Mouse (Mus musculus): ENCODE results near the gene Mex3a. TPM values are rescaled to one million over a fixed set of nuclear protein-coding genes. Genes with fewer than 3 reads are reported as not detected.

Gene Mex3a
- polyA plus RNA-seq, 1 experiment from 2014 or later: 1.2 TPM

DNA sequence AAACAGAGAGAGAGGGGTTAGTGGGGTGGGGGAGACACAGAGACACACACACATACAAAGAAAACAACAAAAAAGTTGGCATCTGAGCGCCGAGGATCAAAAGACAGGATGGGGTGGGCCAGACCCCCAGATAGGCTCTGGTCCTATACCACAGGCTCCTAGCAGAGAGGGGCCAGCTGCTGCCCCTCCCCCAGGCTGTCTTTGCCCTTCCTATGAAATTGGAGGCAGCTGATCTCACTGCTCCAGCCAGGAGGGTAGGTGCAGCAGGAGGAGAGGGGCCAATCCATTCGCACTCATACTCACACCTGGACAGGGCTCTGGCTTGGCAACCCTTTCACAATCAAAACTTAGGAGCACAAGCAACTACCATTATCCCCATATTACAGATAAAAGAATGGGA lies 22.9 kb upstream of the Mex3a start:
- Histone ChIP-seq H3K27me3 (no peaks in the 10 kb centered on the region), H3K4me2 (peak overlapping the region; percentile 68), H3K36me3 (no peaks in the 10 kb centered on the region), H3K4me3 (replicated peaks) (peak overlapping the region; percentile 50), H3K9me3 (replicated peaks) (no peaks in the 10 kb centered on the region), H3K27ac (peak overlapping the region; percentile 79), H3K9ac (peak overlapping the region; percentile 61), H3K4me1 (replicated peaks) (peaks cover 65% of the 10 kb centered on the region)
- WGBS (ENCODE audit: insufficient replicate concordance): 56% methylated on average over 3 of the region's 3 CpGs
- no peak for DNase-seq
- ATAC-seq (ENCODE audit: low read depth): 0 out of 2 replicates have a peak, but pooled peaks have one; percentile 1

DNA sequence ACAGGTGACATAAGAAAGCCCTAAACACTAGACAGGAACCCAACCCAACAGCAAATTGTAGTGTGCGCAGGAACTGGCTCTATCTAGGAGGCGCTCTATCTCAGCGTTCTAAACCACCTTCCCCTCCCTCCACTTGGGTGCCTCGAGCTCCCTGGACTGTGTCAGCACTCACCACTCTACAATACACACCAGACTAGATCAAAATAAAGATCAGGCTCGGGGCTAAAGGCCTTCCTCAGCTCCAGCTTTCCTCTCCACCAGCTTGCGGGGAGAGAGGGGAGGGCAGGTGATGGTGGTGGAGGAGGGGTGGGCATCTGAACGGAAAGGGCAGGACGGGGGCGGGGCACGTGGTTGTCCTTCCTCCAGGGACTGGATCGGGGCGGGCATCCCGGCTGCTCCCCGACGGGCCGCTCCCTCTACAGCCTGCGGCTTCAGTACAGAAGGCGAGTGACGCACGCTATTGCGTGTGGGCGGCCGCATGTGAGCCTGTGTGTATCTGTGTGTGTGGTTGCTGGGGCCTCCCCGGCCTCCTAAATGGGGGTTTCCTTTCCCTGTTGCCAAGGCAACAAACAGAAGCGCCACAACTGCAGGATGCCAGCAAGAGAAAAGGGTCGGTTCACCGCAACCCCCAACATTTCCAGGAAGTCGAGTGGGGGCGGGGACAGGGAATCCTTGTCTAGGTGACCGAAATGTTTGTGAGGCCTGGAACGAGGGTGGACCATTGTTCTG lies 22.3 kb upstream of the Mex3a start, which contains the start of gene Lmna:
Gene Lmna (minus strand): TSS at position 265 of the 729 bp plus-strand sequence.
- Histone ChIP-seq H3K9me3 (replicated peaks) (no peaks in the 10 kb centered on the region), H3K27ac (peak within 1 kb of the TSS; percentile 79), H3K4me3 (replicated peaks) (peak within 1 kb of the TSS; percentile 50), H3K27me3 (no peaks in the 10 kb centered on the region), H3K4me2 (peak within 1 kb of the TSS; percentile 68), H3K4me1 (replicated peaks) (peaks cover 70% of the 10 kb centered on the region), H3K9ac (peak within 1 kb of the TSS; percentile 61), H3K36me3 (no peaks in the 10 kb centered on the region)
- WGBS (ENCODE audit: insufficient replicate concordance): 1% methylated on average over 31 of the region's 31 CpGs
- peak; percentile 84 for DNase-seq
- peak; percentile 91 for ATAC-seq (ENCODE audit: low read depth)

DNA sequence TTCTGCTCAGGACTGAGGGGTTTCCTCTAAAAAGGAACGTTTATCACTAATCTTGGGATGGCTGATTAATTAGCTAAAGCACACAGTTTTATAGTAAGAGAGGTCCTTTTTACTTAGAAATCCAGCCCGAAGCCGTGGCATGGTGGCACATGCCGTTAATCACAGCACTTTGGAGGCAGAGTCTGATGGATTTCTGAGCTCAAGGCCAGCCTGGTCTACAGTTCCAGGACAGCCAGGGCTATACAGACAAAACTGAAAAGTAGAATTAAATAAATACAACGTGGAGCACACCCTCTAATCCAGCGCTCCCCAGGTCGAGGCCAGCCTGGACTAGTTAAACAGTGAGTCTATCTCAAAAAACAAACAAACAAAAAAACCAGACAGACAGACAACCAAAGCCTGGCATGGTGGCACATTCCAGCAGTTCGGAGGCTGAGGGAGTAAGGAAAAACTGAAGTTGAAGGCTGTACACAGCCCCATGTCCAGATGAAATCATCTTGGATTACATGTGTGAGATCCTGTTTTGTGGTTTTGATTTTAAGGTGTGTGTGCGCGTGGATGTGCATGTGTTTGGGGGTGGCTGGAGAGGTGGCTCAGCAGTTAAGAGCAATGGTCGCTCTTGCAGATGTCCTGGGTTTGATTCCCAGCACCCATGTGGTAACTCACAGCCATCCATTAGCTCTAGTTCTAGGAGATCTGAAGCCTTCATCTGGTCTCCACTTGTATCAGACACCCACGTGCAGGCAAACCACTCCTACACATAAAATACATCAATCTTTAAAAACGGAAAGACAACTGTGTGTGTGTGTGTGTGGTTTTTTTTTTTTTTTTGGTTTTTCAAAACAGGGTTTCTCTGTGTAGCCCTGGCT lies 21.5 kb upstream of the Mex3a start:
- Histone ChIP-seq H3K36me3 (no peaks in the 10 kb centered on the region), H3K27me3 (no peaks in the 10 kb centered on the region), H3K4me2 (peak overlapping the region; percentile 68), H3K9ac (peak overlapping the region; percentile 61), H3K9me3 (replicated peaks) (no peaks in the 10 kb centered on the region), H3K4me3 (replicated peaks) (peak overlapping the region; percentile 50), H3K4me1 (replicated peaks) (peaks cover 70% of the 10 kb centered on the region), H3K27ac (peak overlapping the region; percentile 79)
- DNase-seq (no peak), ATAC-seq (ENCODE audit: low read depth) (no peak)
- WGBS (ENCODE audit: insufficient replicate concordance): 43% methylated on average over 13 of the region's 13 CpGs

DNA sequence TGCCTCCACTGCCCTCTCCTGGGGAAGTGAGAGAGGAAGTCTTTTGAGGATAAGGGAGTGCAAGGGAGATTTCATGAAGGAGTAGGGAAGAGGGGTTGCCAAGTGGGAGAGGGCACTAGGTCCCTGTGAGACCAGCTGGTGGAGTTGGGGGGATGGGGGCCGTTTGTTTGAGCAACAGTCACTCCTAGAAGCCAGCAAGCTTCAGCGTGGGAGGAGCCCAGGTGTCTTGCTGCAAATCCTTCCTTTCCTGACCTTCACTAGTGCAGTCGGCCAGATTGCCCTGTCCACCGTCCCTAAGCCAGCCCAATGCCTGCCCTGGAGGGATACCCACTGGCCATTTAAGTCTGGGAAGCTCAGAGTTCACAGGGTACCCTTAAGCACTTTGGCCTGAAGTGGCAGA lies 20.6 kb upstream of the Mex3a start:
- peaks cover 70% of the 10 kb centered on the region for H3K4me1 ChIP-seq (replicated peaks)
- H3K9me3 ChIP-seq (replicated peaks): no peaks in the 10 kb centered on the region
- WGBS (ENCODE audit: insufficient replicate concordance): 39% methylated on average over 4 of the region's 4 CpGs
- ATAC-seq (ENCODE audit: low read depth) (no peak), DNase-seq (no peak)
- H3K27ac ChIP-seq: no peak overlapping the region
- H3K36me3 ChIP-seq: no peaks in the 10 kb centered on the region
- no peak overlapping the region; the same call in 1 of the 2 replicates for H3K9ac ChIP-seq
- no peak overlapping the region for H3K4me2 ChIP-seq
- no peak overlapping the region for H3K4me3 ChIP-seq (replicated peaks)
- 0 out of 2 replicates have a peak, but pooled peaks cover 5% of the 10 kb centered on the region for H3K27me3 ChIP-seq

DNA sequence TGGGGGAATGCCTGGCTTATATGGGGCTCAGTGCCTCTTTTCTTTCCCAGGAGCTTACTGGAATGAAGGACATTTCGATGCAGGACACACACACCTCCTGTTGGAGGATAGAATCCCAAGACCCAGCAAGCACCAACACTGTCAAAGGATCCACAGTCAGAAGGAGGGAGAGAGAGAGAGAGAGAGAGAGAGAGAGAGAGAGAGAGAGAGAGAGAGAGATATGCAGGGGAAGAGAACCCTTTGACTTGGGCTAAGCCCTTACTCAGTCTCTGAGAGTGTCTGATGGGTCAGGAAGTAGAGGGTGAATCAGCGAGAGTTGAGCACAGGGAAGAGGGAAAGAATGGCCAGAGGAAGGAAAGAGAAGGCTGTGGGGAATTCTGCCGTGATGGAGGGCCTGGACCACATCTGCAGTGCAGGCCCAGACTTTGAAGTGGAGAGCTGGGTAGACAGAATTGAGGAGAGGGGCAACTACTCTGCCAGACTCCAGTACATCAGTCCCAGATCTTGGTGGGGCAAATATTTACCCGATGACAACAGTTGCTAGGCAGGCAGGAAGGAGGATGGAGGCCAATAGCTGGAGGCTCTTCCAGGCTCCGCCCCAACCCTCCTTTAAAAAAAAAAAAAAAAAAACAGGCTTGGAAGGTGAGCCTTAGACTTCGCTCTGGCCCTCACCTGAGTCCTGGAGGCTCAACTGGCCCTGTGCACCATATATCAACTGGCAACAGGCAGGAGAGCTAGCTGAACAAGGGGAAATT lies 19.9 kb upstream of the Mex3a start:
- DNase-seq (no peak), ATAC-seq (ENCODE audit: low read depth) (no peak)
- Histone ChIP-seq H3K9ac (no peak overlapping the region), H3K36me3 (no peaks in the 10 kb centered on the region), H3K9me3 (replicated peaks) (no peaks in the 10 kb centered on the region), H3K27ac (no peak overlapping the region), H3K4me1 (replicated peaks) (peaks cover 70% of the 10 kb centered on the region), H3K4me2 (no peak overlapping the region), H3K27me3 (0 out of 2 replicates have a peak, but pooled peaks cover 7% of the 10 kb centered on the region), H3K4me3 (replicated peaks) (no peak overlapping the region)
- 39% methylated on average over 6 of the region's 6 CpGs for WGBS (ENCODE audit: insufficient replicate concordance)

DNA sequence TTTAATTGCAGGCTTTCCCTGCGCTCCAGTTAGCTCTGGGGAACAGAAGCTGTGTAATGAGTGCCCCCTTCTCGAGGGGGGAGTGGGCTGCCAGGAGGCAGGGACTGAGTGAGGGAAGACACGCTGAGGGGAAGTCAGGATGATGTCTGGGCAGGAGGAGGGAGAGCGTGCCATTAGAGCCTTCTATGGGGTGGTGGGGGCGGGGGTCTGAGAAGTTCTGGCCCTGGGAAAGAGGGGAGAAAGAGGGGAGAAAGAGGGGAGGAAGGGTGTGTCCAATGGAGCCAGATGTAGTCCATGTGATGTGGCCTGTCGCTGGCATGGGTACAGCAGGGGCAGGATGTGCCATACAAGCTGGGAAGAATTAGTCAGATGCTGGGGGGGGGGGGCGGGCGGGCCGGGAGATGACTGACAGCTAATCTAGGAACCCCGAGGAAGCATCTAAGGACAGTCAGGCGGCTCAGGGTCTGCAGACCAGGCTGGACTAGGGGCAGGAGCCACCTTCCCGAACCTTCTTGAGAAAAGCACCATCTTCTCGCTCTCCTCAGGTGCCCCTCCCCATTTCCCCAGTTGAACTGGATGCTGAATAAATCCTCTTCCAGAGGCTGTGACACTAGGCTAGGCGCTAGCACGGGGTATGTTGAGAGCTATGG lies 19.2 kb upstream of the Mex3a start:
- 29% methylated on average over 15 of the region's 15 CpGs for WGBS (ENCODE audit: insufficient replicate concordance)
- Histone ChIP-seq H3K27ac (no peak overlapping the region), H3K9ac (no peak overlapping the region), H3K4me2 (no peak overlapping the region), H3K9me3 (replicated peaks) (no peaks in the 10 kb centered on the region), H3K4me1 (replicated peaks) (peaks cover 66% of the 10 kb centered on the region), H3K4me3 (replicated peaks) (no peak overlapping the region), H3K36me3 (no peaks in the 10 kb centered on the region), H3K27me3 (0 out of 2 replicates have a peak, but pooled peaks cover 7% of the 10 kb centered on the region)
- DNase-seq (no peak), ATAC-seq (ENCODE audit: low read depth) (no peak)

DNA sequence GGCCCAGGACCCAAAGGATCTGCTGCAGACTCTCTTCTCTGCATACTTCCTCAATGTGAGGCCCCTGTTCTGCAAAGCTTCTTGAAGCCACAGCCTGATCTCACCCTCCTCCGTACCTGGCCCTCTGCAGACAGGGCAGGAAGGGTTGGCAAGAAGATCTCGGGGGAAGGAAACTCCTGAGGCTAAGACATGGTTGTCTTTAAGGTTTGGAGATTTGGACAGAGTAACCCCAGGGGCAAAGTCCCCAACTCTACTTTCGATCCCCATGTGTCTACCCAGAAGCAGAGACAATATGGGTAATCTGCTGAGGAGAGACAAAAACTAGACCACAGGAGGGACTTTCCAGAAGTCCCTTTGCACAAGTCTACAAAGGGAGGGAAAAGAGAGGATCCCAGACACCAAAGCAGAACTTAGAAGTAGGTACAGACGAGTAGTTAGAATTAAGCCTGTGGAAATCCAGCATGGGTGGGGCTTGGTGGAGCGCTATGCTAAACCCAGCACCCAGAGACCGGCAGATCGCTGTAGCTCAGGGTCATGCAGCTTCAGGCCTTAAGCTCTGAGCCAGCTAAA lies 18.6 kb upstream of the Mex3a start:
- Histone ChIP-seq H3K4me2 (no peak overlapping the region), H3K27me3 (0 out of 2 replicates have a peak, but pooled peaks cover 7% of the 10 kb centered on the region), H3K27ac (no peak overlapping the region), H3K36me3 (no peaks in the 10 kb centered on the region), H3K4me3 (replicated peaks) (no peak overlapping the region), H3K9me3 (replicated peaks) (no peaks in the 10 kb centered on the region), H3K9ac (no peak overlapping the region), H3K4me1 (replicated peaks) (peaks cover 60% of the 10 kb centered on the region)
- DNase-seq: no peak
- ATAC-seq (ENCODE audit: low read depth): no peak
- WGBS (ENCODE audit: insufficient replicate concordance): 38% methylated on average over 7 of the region's 7 CpGs

DNA sequence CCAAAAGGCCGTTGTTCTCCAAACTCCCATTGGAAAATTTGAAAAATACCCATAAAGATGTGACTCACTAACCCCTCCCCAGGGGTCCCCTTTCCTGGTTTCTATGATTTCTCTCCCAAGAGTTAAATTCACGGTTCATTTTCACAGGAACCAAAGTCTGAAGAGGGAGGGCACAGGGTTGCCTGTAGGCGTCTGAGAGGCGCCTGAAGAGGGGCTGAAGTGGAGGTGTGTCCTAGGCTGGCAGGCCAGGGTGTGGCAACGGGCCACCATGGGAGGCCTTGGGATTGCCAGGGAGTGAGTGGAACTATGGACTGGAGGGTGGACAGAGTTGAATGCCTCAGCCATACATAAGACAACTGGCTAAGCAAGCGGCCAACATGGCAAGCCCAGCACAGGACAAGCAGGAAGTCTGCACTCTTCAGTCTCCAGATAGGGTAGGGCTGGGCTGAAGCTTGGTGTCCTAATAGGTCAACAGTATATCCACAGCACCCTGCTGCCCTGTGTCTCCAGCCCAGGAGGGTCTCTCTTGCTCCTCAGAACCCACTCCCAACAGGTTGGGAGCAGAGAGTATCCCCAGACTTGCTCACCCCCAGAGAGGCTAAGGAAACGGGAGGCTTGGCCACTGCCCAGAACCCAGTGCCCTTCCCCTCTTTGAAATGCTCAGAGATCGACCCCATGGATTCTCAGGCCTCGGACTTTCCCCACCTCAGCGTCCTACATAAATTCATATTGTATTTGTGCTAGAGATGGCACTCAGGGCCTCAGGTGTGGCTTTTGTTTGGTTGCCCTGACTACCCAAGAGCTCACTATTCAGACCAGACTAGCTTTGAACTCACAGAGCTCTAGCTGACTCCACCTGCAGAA lies 17.7 kb upstream of the Mex3a start:
- H3K4me1 ChIP-seq (replicated peaks): peaks cover 54% of the 10 kb centered on the region
- H3K9ac ChIP-seq: no peak overlapping the region
- 0 out of 2 replicates have a peak, but pooled peaks cover 7% of the 10 kb centered on the region for H3K27me3 ChIP-seq
- no peak for DNase-seq
- no peak overlapping the region for H3K4me3 ChIP-seq (replicated peaks)
- no peak for ATAC-seq (ENCODE audit: low read depth)
- no peaks in the 10 kb centered on the region for H3K36me3 ChIP-seq
- no peak overlapping the region for H3K27ac ChIP-seq
- no peaks in the 10 kb centered on the region for H3K9me3 ChIP-seq (replicated peaks)
- WGBS (ENCODE audit: insufficient replicate concordance): 51% methylated on average over 10 of the region's 10 CpGs
- no peak overlapping the region for H3K4me2 ChIP-seq

DNA sequence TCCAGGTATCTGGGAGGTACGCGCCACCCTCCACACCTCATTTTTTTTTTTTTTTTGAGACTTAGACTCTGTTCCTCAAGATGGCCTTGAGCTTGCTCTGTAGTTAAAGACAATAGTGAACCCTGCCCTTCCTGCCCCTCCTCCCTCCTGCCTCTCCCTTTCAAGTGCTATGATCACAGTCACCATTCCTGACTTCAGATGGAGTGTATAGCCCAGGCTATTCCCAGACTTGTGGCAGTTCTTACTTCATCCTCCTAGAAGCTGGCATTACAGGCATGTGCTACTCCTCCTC lies 17.2 kb upstream of the Mex3a start:
- DNase-seq (no peak), ATAC-seq (ENCODE audit: low read depth) (no peak)
- WGBS (ENCODE audit: insufficient replicate concordance): 86% methylated on average over 2 of the region's 2 CpGs
- H3K9me3 ChIP-seq (replicated peaks): no peaks in the 10 kb centered on the region
- H3K4me2 ChIP-seq: no peak overlapping the region
- H3K27me3 ChIP-seq: 0 out of 2 replicates have a peak, but pooled peaks cover 7% of the 10 kb centered on the region
- H3K4me3 ChIP-seq (replicated peaks): no peak overlapping the region
- no peak overlapping the region for H3K27ac ChIP-seq
- H3K4me1 ChIP-seq (replicated peaks): peaks cover 49% of the 10 kb centered on the region
- H3K36me3 ChIP-seq: no peaks in the 10 kb centered on the region
- H3K9ac ChIP-seq: no peak overlapping the region

DNA sequence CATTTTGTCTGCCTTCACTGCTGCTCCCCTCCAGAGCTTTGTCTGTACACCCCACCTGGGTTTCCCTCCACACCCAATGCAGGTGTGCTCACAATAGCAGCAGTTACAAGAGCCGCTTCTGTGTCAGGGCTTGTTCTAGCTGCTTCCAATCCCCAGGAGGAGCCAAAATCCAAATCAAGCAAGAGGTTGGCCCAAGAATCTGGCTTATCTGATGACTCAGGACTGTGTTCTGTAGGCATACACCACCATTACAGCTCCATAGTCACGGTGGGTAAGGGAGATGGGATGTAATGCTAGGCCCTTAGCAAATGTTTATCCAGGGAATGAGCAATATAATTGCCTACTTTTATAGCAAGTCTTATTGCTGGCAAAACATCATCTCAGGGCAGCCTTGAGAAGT lies 15.8 kb upstream of the Mex3a start:
- H3K36me3 ChIP-seq: no peaks in the 10 kb centered on the region
- ATAC-seq (ENCODE audit: low read depth) (no peak), DNase-seq (no peak)
- H3K9me3 ChIP-seq (replicated peaks): no peaks in the 10 kb centered on the region
- no peak overlapping the region for H3K4me2 ChIP-seq
- peaks cover 35% of the 10 kb centered on the region for H3K4me1 ChIP-seq (replicated peaks)
- 0 out of 2 replicates have a peak, but pooled peaks cover 7% of the 10 kb centered on the region for H3K27me3 ChIP-seq
- H3K27ac ChIP-seq: no peak overlapping the region
- no peak overlapping the region for H3K4me3 ChIP-seq (replicated peaks)
- WGBS (ENCODE audit: insufficient replicate concordance): 60% methylated on average over 2 of the region's 2 CpGs
- H3K9ac ChIP-seq: no peak overlapping the region
